Mouse (Mus musculus) forebrain, embryonic 10.5 days (tissue): ENCODE measurements around the gene Gja5. TPM values are rescaled to one million over a fixed set of nuclear protein-coding genes. Genes with fewer than 3 reads are reported as not detected.
A peak's percentile ranks its signal among the peaks of the same experiment; 100 is the strongest.

Experiments
- DNase-seq: peaks from one replicate; pipeline ENCODE4 v3.0.0-alpha.2; 2017; ENCODE audit warnings: low spot score; ENCODE audit errors: extremely low spot score
- H3K27ac ChIP-seq: fragments of 300-500 bp; sonication (generic); 2 replicates; pipeline ENCODE4 v1.5.1; 2016; ENCODE audit warnings: mild to moderate bottlenecking
- H3K27me3 ChIP-seq: fragments of 300-500 bp; sonication (generic); 2 replicates; pipeline ENCODE4 v1.6.1; 2016; ENCODE audit warnings: mild to moderate bottlenecking; ENCODE audit not compliant: poor library complexity, severe bottlenecking
- H3K36me3 ChIP-seq: fragments of 300-500 bp; sonication (generic); replicated peaks from 2 replicates; pipeline ENCODE4 v1.6.1; 2016; ENCODE audit warnings: mild to moderate bottlenecking, moderate library complexity
- H3K4me1 ChIP-seq: fragments of 300-500 bp; sonication (generic); 2 replicates; pipeline ENCODE4 v1.6.1; 2016
- H3K4me3 ChIP-seq: fragments of 300-500 bp; sonication (generic); 2 replicates; pipeline ENCODE4 v1.5.1; 2016; ENCODE audit warnings: mild to moderate bottlenecking, moderate library complexity
- H3K9me3 ChIP-seq: fragments of 300-500 bp; sonication (generic); 2 replicates; pipeline ENCODE4 v1.6.1; 2016; ENCODE audit warnings: mild to moderate bottlenecking, moderate library complexity
- WGBS: fragments of 180-500 bp; shearing (Covaris S2); methylation state at CpG from one replicate; pipeline ENCODE4 v1.1.7; 2016; 5-methylcytosine and 5-hydroxymethylcytosine counted together
- polyA plus RNA-seq: library from polyadenylated mRNA; unstranded; fragments of >200 nt; fragmentation: Nextera tagmentation; extraction: Ambion mirVana; gene quantifications from 2 replicates; pipeline ENCODE4 v1.2.1, GENCODE M21; 2016

Gja5 gene
- polyA plus RNA-seq, 1 experiment from 2014 or later: 4.5 TPM

GRCm38 (mm10) chr3:96882061-96882849 lies 22.2 kb upstream of the Gja5 start:
- Histone ChIP-seq H3K27me3 (no peaks in the 10 kb centered on the region), H3K36me3 (peaks cover 84% of the 10 kb centered on the region), H3K4me3 (no peak overlapping the region), H3K4me1 (no peaks in the 10 kb centered on the region), H3K27ac (no peak overlapping the region), H3K9me3 (no peaks in the 10 kb centered on the region)
- no peak for DNase-seq
- 95% methylated on average over 14 of the region's 14 CpGs for WGBS

GRCm38 (mm10) chr3:96883690-96884089 lies 20.8 kb upstream of the Gja5 start:
- H3K9me3 ChIP-seq: no peaks in the 10 kb centered on the region
- no peak for DNase-seq
- WGBS: 94% methylated on average over 7 of the region's 7 CpGs
- H3K27ac ChIP-seq: no peak overlapping the region
- no peaks in the 10 kb centered on the region for H3K4me1 ChIP-seq
- H3K27me3 ChIP-seq: no peaks in the 10 kb centered on the region
- peaks cover 86% of the 10 kb centered on the region for H3K36me3 ChIP-seq
- H3K4me3 ChIP-seq: no peak overlapping the region

- H3K36me3 ChIP-seq: peaks cover 8% of the 10 kb centered on the region
- peaks cover 13% of the 10 kb centered on the region for H3K27me3 ChIP-seq
- H3K9me3 ChIP-seq: no peaks in the 10 kb centered on the region
- H3K4me3 ChIP-seq: no peak overlapping the region
- 92% methylated on average over 4 of the region's 4 CpGs for WGBS
- DNase-seq: no peak
- H3K27ac ChIP-seq: no peak overlapping the region
- peaks cover 15% of the 10 kb centered on the region for H3K4me1 ChIP-seq
Measured at GRCm38 (mm10) chr3:96902336-96902999, 2.0 kb upstream of the Gja5 start.

GRCm38 (mm10) chr3:96904851-96905541 lies 503 bp downstream of the Gja5 start, which contains the start of gene Gpr89:
Gpr89 (minus strand) TSS chr3:96905346.
- no peaks in the 10 kb centered on the region for H3K9me3 ChIP-seq
- H3K36me3 ChIP-seq: no peaks in the 10 kb centered on the region; the same call in 1 of the 2 replicates
- H3K27me3 ChIP-seq: peaks cover 19% of the 10 kb centered on the region
- peak within 1 kb of the TSS; percentile 99 for H3K4me3 ChIP-seq
- H3K27ac ChIP-seq: peak within 1 kb of the TSS; percentile 88
- peaks cover 15% of the 10 kb centered on the region for H3K4me1 ChIP-seq
- WGBS: under 1% methylated on average over 40 of the region's 40 CpGs
- DNase-seq: peak; percentile 95

- Histone ChIP-seq H3K27ac (peak overlapping the region; percentile 88), H3K27me3 (peaks cover 19% of the 10 kb centered on the region), H3K9me3 (no peaks in the 10 kb centered on the region), H3K4me3 (peak overlapping the region; percentile 99), H3K4me1 (peaks cover 15% of the 10 kb centered on the region), H3K36me3 (no peaks in the 10 kb centered on the region)
- 51% methylated on average over 9 of the region's 9 CpGs for WGBS
- DNase-seq: no peak
Measured at GRCm38 (mm10) chr3:96905592-96905991, 1.1 kb downstream of the Gja5 start.

- H3K27ac ChIP-seq: no peak overlapping the region
- no peaks in the 10 kb centered on the region for H3K9me3 ChIP-seq
- DNase-seq: no peak
- H3K27me3 ChIP-seq: no peaks in the 10 kb centered on the region
- no peaks in the 10 kb centered on the region for H3K36me3 ChIP-seq
- no peaks in the 10 kb centered on the region for H3K4me1 ChIP-seq
- 89% methylated on average over 7 of the region's 7 CpGs for WGBS
- H3K4me3 ChIP-seq: no peak overlapping the region
Measured at GRCm38 (mm10) chr3:96920991-96921390, 16.5 kb downstream of the Gja5 start.

GRCm38 (mm10) chr3:96924631-96925030 lies 20.1 kb downstream of the Gja5 start:
- Histone ChIP-seq H3K27me3 (no peaks in the 10 kb centered on the region), H3K4me1 (no peaks in the 10 kb centered on the region), H3K4me3 (no peak overlapping the region), H3K36me3 (no peaks in the 10 kb centered on the region), H3K9me3 (no peaks in the 10 kb centered on the region), H3K27ac (no peak overlapping the region)
- DNase-seq: no peak
- 89% methylated on average over 4 of the region's 4 CpGs for WGBS

- Histone ChIP-seq H3K27ac (no peak within 1 kb of the TSS), H3K36me3 (no peaks in the 10 kb centered on the region), H3K9me3 (no peaks in the 10 kb centered on the region), H3K4me3 (no peak within 1 kb of the TSS), H3K4me1 (peaks cover 9% of the 10 kb centered on the region), H3K27me3 (no peaks in the 10 kb centered on the region)
- no peak for DNase-seq
- 75% methylated on average over 6 of the region's 6 CpGs for WGBS
Measured at GRCm38 (mm10) chr3:96925920-96926319, 21.4 kb downstream of the Gja5 start, which contains the start of gene Gja8. Gja8 (minus strand) TSS chr3:96926020.

GRCm38 (mm10) chr3:96931261-96931681 lies 26.8 kb downstream of the Gja5 start:
- Histone ChIP-seq H3K4me3 (peak overlapping the region; percentile 13; the same call in 1 of the 2 replicates), H3K27me3 (peaks cover 19% of the 10 kb centered on the region), H3K36me3 (no peaks in the 10 kb centered on the region), H3K9me3 (no peaks in the 10 kb centered on the region), H3K4me1 (peaks cover 26% of the 10 kb centered on the region), H3K27ac (peak overlapping the region; percentile 60)
- WGBS: 18% methylated on average over 5 of the region's 5 CpGs
- peak; percentile 34 for DNase-seq

GRCm38 (mm10) chr3:96936241-96936640 lies 31.7 kb downstream of the Gja5 start:
- Histone ChIP-seq H3K36me3 (no peaks in the 10 kb centered on the region), H3K27me3 (peaks cover 25% of the 10 kb centered on the region), H3K4me1 (peaks cover 42% of the 10 kb centered on the region), H3K27ac (no peak overlapping the region), H3K4me3 (no peak overlapping the region), H3K9me3 (no peaks in the 10 kb centered on the region)
- DNase-seq: no peak
- WGBS: 10% methylated on average over 6 of the region's 6 CpGs

- WGBS: 37% methylated on average over 5 of the region's 5 CpGs
- DNase-seq: no peak
- Histone ChIP-seq H3K9me3 (no peaks in the 10 kb centered on the region), H3K4me1 (peaks cover 29% of the 10 kb centered on the region), H3K27ac (no peak overlapping the region), H3K36me3 (no peaks in the 10 kb centered on the region), H3K27me3 (peaks cover 22% of the 10 kb centered on the region), H3K4me3 (no peak overlapping the region)
Measured at GRCm38 (mm10) chr3:96937606-96938005, 33.1 kb downstream of the Gja5 start.

GRCm38 (mm10) chr3:96938738-96939137 lies 34.2 kb downstream of the Gja5 start:
- Histone ChIP-seq H3K27me3 (peaks cover 21% of the 10 kb centered on the region), H3K36me3 (no peaks in the 10 kb centered on the region), H3K4me3 (peak overlapping the region; percentile 41), H3K4me1 (peaks cover 28% of the 10 kb centered on the region), H3K9me3 (0 out of 2 replicates have a peak, but pooled peaks cover 5% of the 10 kb centered on the region), H3K27ac (no peak overlapping the region)
- WGBS: 12% methylated on average over 11 of the region's 11 CpGs
- DNase-seq: peak; percentile 82
